Mouse (Mus musculus): ENCODE measurements around the gene Cct7. TPM values are rescaled to one million over a fixed set of nuclear protein-coding genes. Genes with fewer than 3 reads are reported as not detected.
"Not testable (repeated sequence)": the region's sequence is repeated elsewhere in the genome, so short reads cannot be mapped to it uniquely, and the experiment has no call there.

The Cct7 gene
- polyA plus RNA-seq, 1 experiment from 2014 or later, result 224 TPM

- no peak overlapping the region for H3K9ac ChIP-seq (ENCODE audit: low read depth, low read length)
- no peaks in the 10 kb centered on the region for H3K27me3 ChIP-seq (ENCODE audit: control insufficient read depth, insufficient read depth, low read depth, low read length)
- no peak overlapping the region for H3K4me2 ChIP-seq (ENCODE audit: low read depth, low read length)
- ATAC-seq (ENCODE audit: low read depth), result no peak
- H3K9me3 ChIP-seq (replicated peaks; ENCODE audit: control insufficient read depth, low read length), result no peaks in the 10 kb centered on the region
- H3K27ac ChIP-seq (ENCODE audit: low read length), result no peak overlapping the region
- H3K4me3 ChIP-seq (ENCODE audit: low read depth, low read length), result no peak overlapping the region
- 68% methylated on average over 5 of the region's 5 CpGs for WGBS (ENCODE audit: insufficient replicate concordance)
- H3K4me1 ChIP-seq (ENCODE audit: control insufficient read depth, low read depth, low read length), result peaks cover 2% of the 10 kb centered on the region
- 0 out of 2 replicates have a peak, but pooled peaks cover 4% of the 10 kb centered on the region for H3K36me3 ChIP-seq (ENCODE audit: control insufficient read depth, insufficient read depth)
Observed at GRCm38 (mm10) chr6:85445286-85445685, 6.0 kb upstream of the Cct7 start.

GRCm38 (mm10) chr6:85447351-85447750 lies 4.0 kb upstream of the Cct7 start:
- H3K4me1 ChIP-seq (ENCODE audit: control insufficient read depth, low read depth, low read length), result peaks cover 8% of the 10 kb centered on the region
- no peak overlapping the region for H3K9ac ChIP-seq (ENCODE audit: low read depth, low read length)
- no peaks in the 10 kb centered on the region for H3K27me3 ChIP-seq (ENCODE audit: control insufficient read depth, insufficient read depth, low read depth, low read length)
- ATAC-seq (ENCODE audit: low read depth), result no peak
- H3K36me3 ChIP-seq (ENCODE audit: control insufficient read depth, insufficient read depth), result 0 out of 2 replicates have a peak, but pooled peaks cover 4% of the 10 kb centered on the region
- no peak overlapping the region for H3K4me3 ChIP-seq (ENCODE audit: low read depth, low read length)
- no peaks in the 10 kb centered on the region for H3K9me3 ChIP-seq (replicated peaks; ENCODE audit: control insufficient read depth, low read length)
- no peak overlapping the region for H3K27ac ChIP-seq (ENCODE audit: low read length)
- H3K4me2 ChIP-seq (ENCODE audit: low read depth, low read length), result no peak overlapping the region
- WGBS (ENCODE audit: insufficient replicate concordance), result 72% methylated on average over 6 of the region's 6 CpGs

DNA sequence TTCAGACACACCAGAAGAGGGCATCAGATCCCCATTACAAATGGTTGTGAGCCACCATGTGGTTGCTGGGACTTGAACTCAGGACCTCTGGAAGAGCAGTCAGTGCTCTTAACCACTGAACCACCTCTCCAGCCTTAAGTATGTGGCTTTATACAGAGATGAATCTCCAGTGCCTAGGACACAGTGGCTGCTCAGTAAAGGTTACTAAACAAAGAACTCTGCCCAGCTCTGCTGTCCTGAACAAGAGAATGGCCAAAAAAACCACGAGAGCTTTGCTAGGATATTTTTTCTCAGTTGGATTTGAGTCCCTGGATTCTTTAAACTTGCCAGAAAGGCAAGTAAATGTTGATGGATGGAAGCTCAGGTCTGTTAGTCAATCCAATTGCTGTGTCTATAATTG lies 1.2 kb upstream of the Cct7 start:
- peak overlapping the region; percentile 80 for H3K4me3 ChIP-seq (ENCODE audit: low read depth, low read length)

DNA sequence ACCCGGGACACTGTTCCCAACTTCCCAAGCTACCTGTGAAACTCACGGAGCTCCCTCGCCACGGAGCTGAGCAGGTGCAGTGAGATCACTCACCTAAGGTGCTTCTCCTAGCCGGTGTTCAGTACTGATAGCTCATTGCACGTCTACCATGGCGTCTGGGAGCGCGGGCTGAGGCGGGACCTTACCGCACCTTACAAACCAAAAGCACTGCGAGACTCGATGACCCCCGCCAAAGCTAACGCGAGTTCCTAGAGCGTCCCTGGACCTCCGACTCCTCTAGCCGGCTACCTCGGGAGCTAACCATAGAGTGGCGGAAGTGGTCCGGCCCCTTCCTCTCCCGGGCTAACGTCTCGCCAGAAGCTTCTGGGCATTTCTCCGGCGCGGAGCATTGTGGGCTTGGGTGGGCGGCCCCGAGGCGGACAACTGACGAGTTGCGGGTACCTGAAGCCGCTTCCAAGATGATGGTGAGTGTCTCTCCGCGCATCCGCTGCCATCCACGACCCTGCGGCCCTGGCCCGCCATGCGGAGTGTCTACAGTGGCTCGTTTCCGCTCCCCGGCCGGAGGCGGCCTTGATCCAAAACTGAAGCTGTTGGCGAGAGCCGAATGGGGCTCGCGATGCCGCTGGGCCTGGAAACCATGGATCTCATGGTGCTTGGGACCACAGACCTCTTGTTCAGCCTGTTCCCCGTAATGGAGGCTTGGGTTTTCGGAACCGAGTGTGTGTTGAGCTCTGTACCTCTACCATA lies 523 bp downstream of the Cct7 start, which contains the start of gene Pradc1:
Pradc1 (minus strand) TSS at position 307 of the 747 bp plus-strand sequence.
- H3K36me3 ChIP-seq (ENCODE audit: control insufficient read depth, insufficient read depth), result no peaks in the 10 kb centered on the region
- ATAC-seq (ENCODE audit: low read depth), result peak; percentile 72
- H3K9me3 ChIP-seq (replicated peaks; ENCODE audit: control insufficient read depth, low read length), result no peaks in the 10 kb centered on the region
- peaks cover 37% of the 10 kb centered on the region for H3K4me1 ChIP-seq (ENCODE audit: control insufficient read depth, low read depth, low read length)
- H3K27me3 ChIP-seq (ENCODE audit: control insufficient read depth, insufficient read depth, low read depth, low read length), result no peaks in the 10 kb centered on the region
- H3K27ac ChIP-seq (ENCODE audit: low read length), result peak within 1 kb of the TSS; percentile 96
- H3K4me2 ChIP-seq (ENCODE audit: low read depth, low read length), result peak within 1 kb of the TSS; percentile 100
- H3K9ac ChIP-seq (ENCODE audit: low read depth, low read length), result peak within 1 kb of the TSS; percentile 91
- H3K4me3 ChIP-seq (ENCODE audit: low read depth, low read length), result peak within 1 kb of the TSS; percentile 80
- WGBS (ENCODE audit: insufficient replicate concordance), result under 1% methylated on average over 54 of the region's 54 CpGs

More for the DNA sequence above, 1.2 kb upstream of the Cct7 start:
- 24% methylated on average over 1 of the region's 1 CpGs for WGBS (ENCODE audit: insufficient replicate concordance)
- not testable (repeated sequence) for H3K9me3 ChIP-seq (replicated peaks; ENCODE audit: control insufficient read depth, low read length); H3K27ac ChIP-seq (ENCODE audit: low read length); ATAC-seq (ENCODE audit: low read depth); H3K27me3 ChIP-seq (ENCODE audit: control insufficient read depth, insufficient read depth, low read depth, low read length); H3K36me3 ChIP-seq (ENCODE audit: control insufficient read depth, insufficient read depth)
- H3K4me1 ChIP-seq (ENCODE audit: control insufficient read depth, low read depth, low read length), result peaks cover 28% of the 10 kb centered on the region
- peak overlapping the region; percentile 100 for H3K4me2 ChIP-seq (ENCODE audit: low read depth, low read length)
- peak overlapping the region; percentile 90 for H3K9ac ChIP-seq (ENCODE audit: low read depth, low read length)

DNA sequence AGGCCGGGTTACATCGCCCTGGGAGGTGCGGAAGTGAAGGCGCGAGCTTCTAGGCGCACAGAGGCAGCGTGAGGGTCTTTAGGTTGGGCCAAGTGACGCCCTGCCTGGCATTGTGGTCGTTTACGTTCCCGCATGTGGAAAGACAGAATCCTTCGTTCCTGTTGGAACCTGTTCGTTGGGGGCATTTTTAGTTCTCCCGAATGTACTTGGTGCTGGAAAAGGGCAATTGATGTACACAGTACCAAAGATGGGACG lies 1.0 kb downstream of the Cct7 start:
- peaks cover 37% of the 10 kb centered on the region for H3K4me1 ChIP-seq (ENCODE audit: control insufficient read depth, low read depth, low read length)
- H3K9ac ChIP-seq (ENCODE audit: low read depth, low read length), result peak overlapping the region; percentile 91
- H3K27me3 ChIP-seq (ENCODE audit: control insufficient read depth, insufficient read depth, low read depth, low read length), result no peaks in the 10 kb centered on the region
- no peaks in the 10 kb centered on the region for H3K36me3 ChIP-seq (ENCODE audit: control insufficient read depth, insufficient read depth)
- peak overlapping the region; percentile 96 for H3K27ac ChIP-seq (ENCODE audit: low read length)
- 0% methylated on average over 15 of the region's 15 CpGs for WGBS (ENCODE audit: insufficient replicate concordance)
- ATAC-seq (ENCODE audit: low read depth), result no peak
- H3K9me3 ChIP-seq (replicated peaks; ENCODE audit: control insufficient read depth, low read length), result no peaks in the 10 kb centered on the region
- H3K4me3 ChIP-seq (ENCODE audit: low read depth, low read length), result peak overlapping the region; percentile 80
- peak overlapping the region; percentile 73 for H3K4me2 ChIP-seq (ENCODE audit: low read depth, low read length)

DNA sequence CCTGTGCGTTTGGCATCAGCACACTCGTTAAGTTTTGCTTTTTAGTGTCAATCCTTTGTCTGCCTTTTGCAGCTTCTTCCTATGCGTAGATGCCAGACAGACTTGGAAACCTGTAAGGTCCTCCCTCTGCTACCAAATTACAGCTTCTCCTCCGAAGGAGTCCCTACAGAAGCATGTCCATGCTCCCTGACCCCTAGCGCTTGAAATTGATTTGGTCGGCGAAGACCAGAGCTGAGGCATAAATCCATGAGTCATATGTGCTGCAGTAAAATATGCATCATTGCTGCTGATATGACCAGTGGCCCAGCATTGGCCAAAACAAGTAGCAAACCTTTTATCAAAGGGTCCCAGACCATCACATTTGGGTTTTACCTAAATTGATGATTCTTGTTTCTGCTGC lies 1.5 kb downstream of the Cct7 start:
- WGBS (ENCODE audit: insufficient replicate concordance), result 4% methylated on average over 7 of the region's 7 CpGs
- Histone ChIP-seq H3K9ac (ENCODE audit: low read depth, low read length) (peak overlapping the region; percentile 91), H3K4me3 (ENCODE audit: low read depth, low read length) (peak overlapping the region; percentile 80), H3K27ac (ENCODE audit: low read length) (peak overlapping the region; percentile 96), H3K4me1 (ENCODE audit: control insufficient read depth, low read depth, low read length) (peaks cover 41% of the 10 kb centered on the region), H3K9me3 (replicated peaks; ENCODE audit: control insufficient read depth, low read length) (no peaks in the 10 kb centered on the region), H3K27me3 (ENCODE audit: control insufficient read depth, insufficient read depth, low read depth, low read length) (no peaks in the 10 kb centered on the region), H3K4me2 (ENCODE audit: low read depth, low read length) (peak overlapping the region; percentile 73), H3K36me3 (ENCODE audit: control insufficient read depth, insufficient read depth) (no peaks in the 10 kb centered on the region)
- no peak for ATAC-seq (ENCODE audit: low read depth)

- Histone ChIP-seq H3K4me1 (ENCODE audit: control insufficient read depth, low read depth, low read length) (peaks cover 16% of the 10 kb centered on the region), H3K9ac (ENCODE audit: low read depth, low read length) (no peak overlapping the region), H3K9me3 (replicated peaks; ENCODE audit: control insufficient read depth, low read length) (no peaks in the 10 kb centered on the region), H3K4me2 (ENCODE audit: low read depth, low read length) (no peak overlapping the region), H3K36me3 (ENCODE audit: control insufficient read depth, insufficient read depth) (peaks cover 41% of the 10 kb centered on the region), H3K4me3 (ENCODE audit: low read depth, low read length) (no peak overlapping the region), H3K27me3 (ENCODE audit: control insufficient read depth, insufficient read depth, low read depth, low read length) (no peaks in the 10 kb centered on the region), H3K27ac (ENCODE audit: low read length) (no peak overlapping the region)
- no peak for ATAC-seq (ENCODE audit: low read depth)
- WGBS (ENCODE audit: insufficient replicate concordance), result 76% methylated on average over 2 of the region's 2 CpGs
Observed at GRCm38 (mm10) chr6:85459621-85460020, 8.3 kb downstream of the Cct7 start.

DNA sequence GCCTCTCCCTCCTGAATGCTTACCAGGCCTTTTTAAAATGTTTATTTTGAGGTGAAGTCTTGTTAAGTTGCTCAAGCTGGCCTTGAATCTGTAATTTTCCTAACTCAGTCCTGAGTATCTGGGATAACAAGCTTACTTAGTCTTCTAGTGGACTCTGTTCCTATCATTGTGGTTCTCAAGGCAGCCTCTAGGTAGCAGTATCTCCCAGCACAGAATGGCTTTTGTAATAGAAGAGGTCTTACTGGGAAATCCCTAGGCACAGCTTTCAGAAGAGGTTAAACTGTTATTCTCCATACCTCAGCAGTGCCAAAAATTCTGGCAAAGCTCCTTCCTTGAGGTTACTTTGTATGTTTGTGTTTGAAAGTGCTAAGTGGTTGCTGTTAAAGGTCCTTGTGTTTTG lies 14.1 kb downstream of the Cct7 start:
- Histone ChIP-seq H3K4me1 (ENCODE audit: control insufficient read depth, low read depth, low read length) (no peaks in the 10 kb centered on the region), H3K27ac (ENCODE audit: low read length) (no peak overlapping the region), H3K4me2 (ENCODE audit: low read depth, low read length) (no peak overlapping the region), H3K4me3 (ENCODE audit: low read depth, low read length) (no peak overlapping the region), H3K27me3 (ENCODE audit: control insufficient read depth, insufficient read depth, low read depth, low read length) (no peaks in the 10 kb centered on the region), H3K9ac (ENCODE audit: low read depth, low read length) (no peak overlapping the region), H3K36me3 (ENCODE audit: control insufficient read depth, insufficient read depth) (peaks cover 72% of the 10 kb centered on the region), H3K9me3 (replicated peaks; ENCODE audit: control insufficient read depth, low read length) (no peaks in the 10 kb centered on the region)
- no peak for ATAC-seq (ENCODE audit: low read depth)

DNA sequence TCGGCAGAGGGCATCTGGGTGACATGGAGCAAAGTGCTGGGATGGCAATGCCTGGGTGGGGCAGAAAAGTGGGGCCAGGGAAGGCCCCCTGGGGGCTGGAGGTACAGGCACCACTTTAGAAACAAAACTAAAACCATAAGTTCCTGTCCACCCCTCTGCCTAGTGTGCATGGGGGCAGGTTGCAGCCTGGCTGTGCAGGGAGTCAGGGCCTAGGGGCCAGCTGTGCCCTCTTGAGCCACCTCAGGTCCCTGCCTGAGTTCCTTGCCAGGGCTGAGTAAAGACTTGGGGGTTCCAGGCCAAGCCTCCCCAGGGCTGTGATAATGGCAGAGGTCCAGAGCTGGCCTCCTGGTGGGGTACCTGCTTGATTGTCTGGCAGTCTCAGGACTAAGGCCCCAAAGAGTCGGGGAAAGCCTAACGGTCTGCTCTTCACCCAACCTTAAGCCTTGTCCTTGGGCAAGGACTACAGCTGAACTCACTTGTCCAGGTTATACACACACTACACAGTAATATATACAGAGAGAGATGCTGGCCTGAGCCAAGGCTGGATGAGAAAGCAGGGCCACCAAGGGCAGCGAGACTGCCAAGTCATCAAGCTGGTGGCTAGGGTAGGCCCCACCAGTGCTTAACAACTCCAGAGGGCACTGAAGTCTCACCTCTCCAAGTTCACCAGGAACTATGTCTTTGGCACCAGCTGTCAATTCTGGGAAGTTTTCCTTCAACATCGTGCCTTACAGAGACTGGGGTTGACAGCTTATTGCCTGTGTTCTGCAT lies 18.5 kb downstream of the Cct7 start:
- WGBS (ENCODE audit: insufficient replicate concordance), result 65% methylated on average over 5 of the region's 5 CpGs
- no peaks in the 10 kb centered on the region for H3K27me3 ChIP-seq (ENCODE audit: control insufficient read depth, insufficient read depth, low read depth, low read length)
- H3K36me3 ChIP-seq (ENCODE audit: control insufficient read depth, insufficient read depth), result peaks cover 35% of the 10 kb centered on the region
- H3K9ac ChIP-seq (ENCODE audit: low read depth, low read length), result no peak overlapping the region
- H3K4me1 ChIP-seq (ENCODE audit: control insufficient read depth, low read depth, low read length), result no peaks in the 10 kb centered on the region
- H3K4me2 ChIP-seq (ENCODE audit: low read depth, low read length), result no peak overlapping the region
- no peak overlapping the region for H3K27ac ChIP-seq (ENCODE audit: low read length)
- no peak overlapping the region for H3K4me3 ChIP-seq (ENCODE audit: low read depth, low read length)
- no peaks in the 10 kb centered on the region for H3K9me3 ChIP-seq (replicated peaks; ENCODE audit: control insufficient read depth, low read length)
- ATAC-seq (ENCODE audit: low read depth), result no peak

Measured in liver, embryonic 16.5 days (tissue).